Mouse (Mus musculus): Measurements from ENCODE around the gene Gm16181. TPM values are rescaled to one million over a fixed set of nuclear protein-coding genes. Genes with fewer than 3 reads are reported as not detected.

Gm16181 gene
- total RNA-seq, 4 experiments from 2014 or later, result not detected

- no peak for DNase-seq (ENCODE audit: low spot score in 2 of 2)
These were observed 49.2 kb downstream of the Gm16181 start for GRCm38 (mm10) chr17:35269653-35270347.

GRCm38 (mm10) chr17:35272249-35272648 lies 51.6 kb downstream of the Gm16181 start:
- no peak for DNase-seq (ENCODE audit: low spot score in 2 of 2)

Small RNAs within 50 kb of the gene (microRNA-seq; reads per million reads assigned to microRNA genes)
- gene Mir6973a (0 reads per million in 2 experiments), gene Mir6974 (0 to 0.51 reads per million in 2 experiments), gene Mir6975 (1.8 to 2.2 reads per million in 2 experiments), gene Mir8094 (0 reads per million in 2 experiments)

Other genes with a start within 250 kb of the Gm16181 start
- 10 to 100 TPM; 14.3 to 24.2 (median 19.4) TPM for gene Hspa1a, start 248.7 kb upstream of the Gm16181 start, total RNA-seq (2022)
- gene Hspa1l, start 248.1 kb upstream of the Gm16181 start, total RNA-seq (2022), result under 1 TPM; 0.23 to 0.45 (median 0.31) TPM
- 10 to 100 TPM; 13.1 to 19.1 (median 16.9) TPM for gene Lsm2, start 239.0 kb upstream of the Gm16181 start, total RNA-seq (2022)
- gene Vars, start 219.8 kb upstream of the Gm16181 start, total RNA-seq (2022), result 10 to 100 TPM; 49.9 to 58.8 (median 51.3) TPM
- under 1 TPM; 0.14 to 0.90 (median 0.56) TPM for gene Vwa7, start 204.3 kb upstream of the Gm16181 start, total RNA-seq (2022)
- gene Sapcd1, start 192.8 kb upstream of the Gm16181 start, total RNA-seq (2022), result under 1 TPM in 2 of 4 experiments, not detected in 2; 0.76 to 0.95 TPM
- gene Msh5, start 174.1 kb upstream of the Gm16181 start, total RNA-seq (2022), result 1 to 10 TPM; 1.1 to 2.1 (median 1.4) TPM
- 10 to 100 TPM in 2 of 4 experiments, 1 to 10 TPM in 2; 9.2 to 27.8 (median 15.9) TPM for gene Clic1, start 170.9 kb upstream of the Gm16181 start, total RNA-seq (2022)
- 10 to 100 TPM in 3 of 4 experiments, 1 to 10 TPM in 1; 8.8 to 20.3 (median 14.9) TPM for gene Ddah2, start 161.8 kb upstream of the Gm16181 start, total RNA-seq (2022)
- not detected for gene Ly6g6c, start 155.4 kb upstream of the Gm16181 start, total RNA-seq (2022)
- gene Mpig6b, start 154.7 kb upstream of the Gm16181 start, total RNA-seq (2022), result under 1 TPM in 1 of 4 experiments, not detected in 3; 0.48 TPM
- 1 to 10 TPM; 4.6 to 7.1 (median 5.6) TPM for gene Ly6g6e, start 143.9 kb upstream of the Gm16181 start, total RNA-seq (2022)
- gene Ly6g6d, start 142.8 kb upstream of the Gm16181 start, total RNA-seq (2022), result 1 to 10 TPM; 1.4 to 2.9 (median 2.2) TPM
- gene Ly6g6f, start 135.2 kb upstream of the Gm16181 start, total RNA-seq (2022), result 1 to 10 TPM in 1 of 4 experiments, under 1 TPM in 2, not detected in 1; 0.41 to 1.0 (median 0.89) TPM
- gene Abhd16a, start 131.6 kb upstream of the Gm16181 start, total RNA-seq (2022), result 100 to 1,000 TPM in 3 of 4 experiments, 10 to 100 TPM in 1; 96.2 to 115 (median 106) TPM
- not detected for gene Ly6g5c, start 112.6 kb upstream of the Gm16181 start, total RNA-seq (2022)
- gene Ly6g5b, start 105.4 kb upstream of the Gm16181 start, total RNA-seq (2022), result under 1 TPM; 0.27 to 0.83 (median 0.63) TPM
- gene Gpank1, start 99.4 kb upstream of the Gm16181 start, total RNA-seq (2022), result 10 to 100 TPM; 17.6 to 19.2 (median 18.0) TPM
- gene Csnk2b, start 98.8 kb upstream of the Gm16181 start, total RNA-seq (2022), result 100 to 1,000 TPM; 176 to 194 (median 189) TPM
- gene D17H6S53E, start 94.5 kb upstream of the Gm16181 start, total RNA-seq (2022), result 10 to 100 TPM; 27.6 to 31.6 (median 30.9) TPM
- not detected for gene Apom, start 88.8 kb upstream of the Gm16181 start, total RNA-seq (2022)
- 100 to 1,000 TPM; 291 to 311 (median 298) TPM for gene Bag6, start 85.7 kb upstream of the Gm16181 start, total RNA-seq (2022)
- gene Prrc2a, start 55.9 kb upstream of the Gm16181 start, total RNA-seq (2022), result 100 to 1,000 TPM; 302 to 328 (median 308) TPM
- gene Aif1, start 44.8 kb upstream of the Gm16181 start, total RNA-seq (2022), result 10 to 100 TPM in 2 of 4 experiments, 1 to 10 TPM in 2; 6.3 to 45.4 (median 25.7) TPM
- gene Lst1, start 32.4 kb upstream of the Gm16181 start, total RNA-seq (2022), result 10 to 100 TPM in 1 of 4 experiments, 1 to 10 TPM in 3; 5.0 to 13.2 (median 7.1) TPM
- 1 to 10 TPM in 1 of 4 experiments, under 1 TPM in 3; 0.53 to 1.4 (median 0.71) TPM for gene Ltb, start 26.4 kb upstream of the Gm16181 start, total RNA-seq (2022)
- under 1 TPM in 1 of 4 experiments, not detected in 3; 0.29 TPM for gene Tnf, start 18.8 kb upstream of the Gm16181 start, total RNA-seq (2022)
- under 1 TPM; 0.32 to 0.89 (median 0.67) TPM for gene Lta, start 15.5 kb upstream of the Gm16181 start, total RNA-seq (2022)
- 100 to 1,000 TPM; 592 to 630 (median 612) TPM for gene Atp6v1g2, start 12.8 kb downstream of the Gm16181 start, total RNA-seq (2022)
- gene Nfkbil1, start 15.0 kb downstream of the Gm16181 start, total RNA-seq (2022), result 10 to 100 TPM; 12.9 to 16.4 (median 14.9) TPM
- 100 to 1,000 TPM; 216 to 231 (median 222) TPM for gene Ddx39b, start 20.9 kb downstream of the Gm16181 start, total RNA-seq (2022)
- 100 to 1,000 TPM in 2 of 4 experiments, 10 to 100 TPM in 2; 23.2 to 135 (median 64.4) TPM for gene H2-D1, start 41.9 kb downstream of the Gm16181 start, total RNA-seq (2022)
- gene H2-Q1, start 99.6 kb downstream of the Gm16181 start, total RNA-seq (2022), result 1 to 10 TPM in 2 of 4 experiments, under 1 TPM in 2; 0.85 to 2.5 (median 1.2) TPM
- gene H2-Q2, start 121.4 kb downstream of the Gm16181 start, total RNA-seq (2022), result 1 to 10 TPM in 1 of 4 experiments, under 1 TPM in 2, not detected in 1; 0.64 to 2.6 (median 0.81) TPM
- 10 to 100 TPM in 2 of 4 experiments, 1 to 10 TPM in 2; 2.5 to 10.6 (median 6.7) TPM for gene H2-Q4, start 158.8 kb downstream of the Gm16181 start, total RNA-seq (2022)
- gene H2-Q6, start 204.0 kb downstream of the Gm16181 start, total RNA-seq (2022), result 1 to 10 TPM in 2 of 4 experiments, under 1 TPM in 2; 0.47 to 2.4 (median 1.3) TPM
- 1 to 10 TPM in 2 of 4 experiments, under 1 TPM in 2; 0.41 to 3.2 (median 1.5) TPM for gene H2-Q7, start 218.3 kb downstream of the Gm16181 start, total RNA-seq (2022)
- gene H2-Q10, start 249.3 kb downstream of the Gm16181 start, total RNA-seq (2022), result under 1 TPM in 3 of 4 experiments, not detected in 1; 0.12 to 0.64 (median 0.56) TPM

Measured in layer of hippocampus, adult 8-10 months (tissue).